Mouse (Mus musculus): Measurements from ENCODE around the gene Ctsll3.

DNA sequence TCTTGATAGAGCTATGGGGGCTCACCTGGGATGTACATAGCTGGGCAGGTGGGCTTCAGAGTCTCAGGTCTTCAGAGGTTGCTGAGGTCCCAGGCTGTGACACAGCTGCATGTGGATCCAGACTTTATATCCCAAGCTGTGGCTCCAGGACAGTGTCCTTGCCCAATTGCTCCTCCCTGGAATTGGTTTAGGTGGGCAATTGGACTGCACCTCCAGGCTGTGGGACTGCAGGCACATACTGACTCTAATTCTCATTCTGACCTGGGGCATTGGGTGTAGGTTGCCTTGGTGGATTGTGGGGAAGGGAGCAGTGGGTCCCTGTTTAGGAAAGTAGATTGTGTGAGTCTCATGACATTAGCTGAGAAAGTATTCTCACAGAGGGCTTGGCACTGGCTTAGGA is 16.4 kb downstream of the Ctsll3 start, which contains the start of gene BC051665:
- TF ChIP-seq CTCF (IDR thresholded peaks at IDR 0.05; ENCODE audit: extremely low read depth, insufficient read length, insufficient replicate concordance, low read depth, low read length) (no peak), POLR2A (IDR thresholded peaks at IDR 0.05; ENCODE audit: low read depth, low read length) (no peak)
